Mouse (Mus musculus) ES-Bruce4 (cell line): ENCODE results near the gene Scrn1.

Experiments used
- CTCF ChIP-seq: IDR thresholded peaks from one replicate; pipeline ENCODE4 v1.8.1; 2011; ENCODE audit warnings: low read depth, low read length
- POLR2A ChIP-seq: IDR thresholded peaks from one replicate; pipeline ENCODE4 v1.8.1; 2011; ENCODE audit warnings: low read length; ENCODE audit not compliant: insufficient read depth

GRCm38 (mm10) chr6:54485000-54485399 lies 81.3 kb downstream of the Scrn1 start:
- TF ChIP-seq POLR2A = no peak
- TF ChIP-seq CTCF = no peak
